Mouse (Mus musculus) brain, embryonic 14.5 days (tissue): Measurements from ENCODE around the gene Gm39115.

Experiments used
- CTCF ChIP-seq: fragments of 200-500 bp; IDR thresholded peaks from 2 replicates; pipeline ENCODE4 v1.5.1; 2012; ENCODE audit warnings: inconsistent platforms, mild to moderate bottlenecking, moderate library complexity, borderline replicate concordance; ENCODE audit not compliant: insufficient read depth, insufficient read length; ENCODE audit errors: extremely low read depth
- POLR2A ChIP-seq: fragments of 200-500 bp; IDR thresholded peaks from 2 replicates; pipeline ENCODE4 v1.6.1; 2012; ENCODE audit warnings: mild to moderate bottlenecking, inconsistent platforms, borderline replicate concordance; ENCODE audit not compliant: poor library complexity, insufficient read depth, insufficient read length, severe bottlenecking; ENCODE audit errors: extremely low read depth

- no peak for TF ChIP-seq POLR2A
- no peak for TF ChIP-seq CTCF
Measured at GRCm38 (mm10) chr7:142152191-142152590, 16.4 kb upstream of the Gm39115 start.
